Mouse (Mus musculus) macrophage (primary cell): ENCODE results near the gene Mtf2. TPM values are rescaled to one million over a fixed set of nuclear protein-coding genes. Genes with fewer than 3 reads are reported as not detected.
"Not testable (repeated sequence)": the region's sequence is repeated elsewhere in the genome, so short reads cannot be mapped to it uniquely, and the experiment has no call there.

Experiments
- H3K27ac ChIP-seq: fragments of 350-480 bp; formaldehyde crosslinking; 2 replicates; pipeline ENCODE4 v1.9.0; 2021
- H3K36me3 ChIP-seq: fragments of 350-480 bp; formaldehyde crosslinking; 2 replicates; pipeline ENCODE4 v1.9.0; 2021; ENCODE audit errors: inconsistent target
- H3K4me3 ChIP-seq: fragments of 350-480 bp; formaldehyde crosslinking; 2 replicates; pipeline ENCODE4 v1.9.0; 2021; ENCODE audit errors: inconsistent target
- H3K79me2 ChIP-seq: fragments of 350-480 bp; formaldehyde crosslinking; 2 replicates; pipeline ENCODE4 v1.9.0; 2021; ENCODE audit errors: inconsistent target
- WGBS: methylation state at CpG from one replicate; pipeline ENCODE4 v1.1.7; 2026; ENCODE audit warnings: inconsistent platforms; ENCODE audit not compliant: missing documents; 5-methylcytosine and 5-hydroxymethylcytosine counted together
- polyA plus RNA-seq: library from polyadenylated mRNA; stranded (reverse); fragments of 250-400 nt; gene quantifications from 3 replicates; pipeline ENCODE4 v1.2.4, GENCODE M21; 2018; ENCODE audit warnings: inconsistent platforms
- total RNA-seq, 78 experiments: library from RNA; depleted of rRNA; stranded (reverse); fragments of 250-400 nt; gene quantifications; 1 replicate in 9 of 78; 2 replicates in 24 of 78; 3 replicates in 43 of 78; 4 replicates in 2 of 78; pipeline ENCODE4 v1.2.4; 2018; ENCODE audit warnings: inconsistent platforms in 56 of 78

Mtf2 gene
- total RNA-seq (2018; cell fraction: chromatin; rRNA removed): 100 to 1,000 TPM in 25 of 26 experiments, 10 to 100 TPM in 1; 95.1 to 199 (median 131) TPM
- 10 to 100 TPM; 11.9 to 23.5 (median 17.2) TPM for total RNA-seq (2018; cell fraction: cytosol; rRNA removed)
- total RNA-seq (2018; cell fraction: nucleus; rRNA removed): 100 to 1,000 TPM in 3 of 26 experiments, 10 to 100 TPM in 23; 46.4 to 162 (median 74.8) TPM
- 12.2 to 17.6 TPM (median 17.4 TPM) in 3 replicates for polyA plus RNA-seq

- Histone ChIP-seq H3K36me3 (no peaks in the 10 kb centered on the region), H3K27ac (peak within 1 kb of the TSS; percentile 55), H3K79me2 (peaks cover 52% of the 10 kb centered on the region), H3K4me3 (peak within 1 kb of the TSS; percentile 96)
- under 1% methylated on average over 59 of the region's 59 CpGs for WGBS
Observed at GRCm38 (mm10) chr5:108065465-108066411, at the start of gene Mtf2. TSS of gene Mtf2 (plus strand) at chr5:108065674.

- no peaks in the 10 kb centered on the region for H3K79me2 ChIP-seq
- no peak overlapping the region for H3K27ac ChIP-seq
- 100% methylated on average over 2 of the region's 2 CpGs for WGBS
- H3K4me3 ChIP-seq: no peak overlapping the region
- H3K36me3 ChIP-seq: no peaks in the 10 kb centered on the region
Observed at GRCm38 (mm10) chr5:108017232-108017631, 48.2 kb upstream of the Mtf2 start.

- 6% methylated on average over 2 of the region's 2 CpGs for WGBS
- Histone ChIP-seq H3K4me3 (no peak overlapping the region), H3K27ac (no peak overlapping the region), H3K36me3 (no peaks in the 10 kb centered on the region), H3K79me2 (no peaks in the 10 kb centered on the region)
Observed at GRCm38 (mm10) chr5:108019367-108019766, 46.1 kb upstream of the Mtf2 start.

GRCm38 (mm10) chr5:108021346-108021745 is 44.1 kb upstream of the Mtf2 start:
- Histone ChIP-seq H3K27ac (no peak overlapping the region), H3K4me3 (no peak overlapping the region), H3K36me3 (no peaks in the 10 kb centered on the region), H3K79me2 (no peaks in the 10 kb centered on the region)
- 67% methylated on average over 3 of the region's 3 CpGs for WGBS

GRCm38 (mm10) chr5:108028230-108028629 is 37.2 kb upstream of the Mtf2 start:
- H3K36me3 ChIP-seq: no peaks in the 10 kb centered on the region
- no peaks in the 10 kb centered on the region for H3K79me2 ChIP-seq
- WGBS: 95% methylated on average over 3 of the region's 4 CpGs
- H3K4me3 ChIP-seq: no peak overlapping the region
- H3K27ac ChIP-seq: no peak overlapping the region

GRCm38 (mm10) chr5:108028797-108029536 is 36.5 kb upstream of the Mtf2 start:
- WGBS: 92% methylated on average over 4 of the region's 7 CpGs
- not testable (repeated sequence) for H3K4me3 ChIP-seq, H3K27ac ChIP-seq, H3K36me3 ChIP-seq, H3K79me2 ChIP-seq

- WGBS: 71% methylated on average over 2 of the region's 2 CpGs
- Histone ChIP-seq H3K36me3 (no peaks in the 10 kb centered on the region), H3K79me2 (no peaks in the 10 kb centered on the region), H3K4me3 (no peak overlapping the region), H3K27ac (no peak overlapping the region)
Observed at GRCm38 (mm10) chr5:108029968-108030367, 35.5 kb upstream of the Mtf2 start.

- no peak overlapping the region for H3K4me3 ChIP-seq
- WGBS: 54% methylated on average over 4 of the region's 4 CpGs
- H3K79me2 ChIP-seq: no peaks in the 10 kb centered on the region
- peak overlapping the region; percentile 46 for H3K27ac ChIP-seq
- no peaks in the 10 kb centered on the region for H3K36me3 ChIP-seq
Observed at GRCm38 (mm10) chr5:108031267-108031666, 34.2 kb upstream of the Mtf2 start.

GRCm38 (mm10) chr5:108034194-108034593 is 31.3 kb upstream of the Mtf2 start:
- no peak overlapping the region for H3K27ac ChIP-seq
- H3K4me3 ChIP-seq: no peak overlapping the region
- whole genome bisulfite sequencing: 100% methylated on average over 1 of the region's 4 CpGs
- H3K79me2 ChIP-seq: no peaks in the 10 kb centered on the region
- no peaks in the 10 kb centered on the region for H3K36me3 ChIP-seq

- Histone ChIP-seq H3K36me3 (no peaks in the 10 kb centered on the region), H3K4me3 (no peak overlapping the region), H3K79me2 (no peaks in the 10 kb centered on the region), H3K27ac (no peak overlapping the region)
- 77% methylated on average over 2 of the region's 2 CpGs for WGBS
Observed at GRCm38 (mm10) chr5:108035523-108035922, 30.0 kb upstream of the Mtf2 start.

- no peak overlapping the region for H3K4me3 ChIP-seq
- no peak overlapping the region for H3K27ac ChIP-seq
- H3K79me2 ChIP-seq: no peaks in the 10 kb centered on the region
- no peaks in the 10 kb centered on the region for H3K36me3 ChIP-seq
- 96% methylated on average over 5 of the region's 5 CpGs for WGBS
Observed at GRCm38 (mm10) chr5:108042061-108042460, 23.4 kb upstream of the Mtf2 start.

- no peak overlapping the region for H3K27ac ChIP-seq
- no peaks in the 10 kb centered on the region for H3K36me3 ChIP-seq
- no peaks in the 10 kb centered on the region for H3K79me2 ChIP-seq
- no peak overlapping the region for H3K4me3 ChIP-seq
- 100% methylated on average over 1 of the region's 1 CpGs for WGBS
Observed at GRCm38 (mm10) chr5:108043908-108044307, 21.6 kb upstream of the Mtf2 start.

GRCm38 (mm10) chr5:108049711-108050268 is 15.7 kb upstream of the Mtf2 start:
- WGBS: 17% methylated on average over 3 of the region's 3 CpGs
- no peaks in the 10 kb centered on the region for H3K79me2 ChIP-seq
- no peak overlapping the region for H3K4me3 ChIP-seq
- no peak overlapping the region for H3K27ac ChIP-seq
- H3K36me3 ChIP-seq: no peaks in the 10 kb centered on the region

GRCm38 (mm10) chr5:108051026-108051425 is 14.4 kb upstream of the Mtf2 start:
- no peaks in the 10 kb centered on the region for H3K36me3 ChIP-seq
- H3K27ac ChIP-seq: no peak overlapping the region
- 97% methylated on average over 2 of the region's 2 CpGs for WGBS
- H3K79me2 ChIP-seq: no peaks in the 10 kb centered on the region
- no peak overlapping the region for H3K4me3 ChIP-seq
